Mouse (Mus musculus) heart, embryonic 15.5 days (tissue): Measurements from ENCODE around the gene Larp1. TPM values are rescaled to one million over a fixed set of nuclear protein-coding genes. Genes with fewer than 3 reads are reported as not detected.

ENCODE experiments used
- ATAC-seq: fragments of 200-750 bp; cut with Nextera tagmentation; replicated peaks from 2 replicates; pipeline ENCODE4 v1.8.0; 2017; ENCODE audit warnings: low read depth, moderate TSS enrichment; ENCODE audit not compliant: insufficient number of reproducible peaks, insufficient read depth, low FRiP score
- H3K27ac ChIP-seq: fragments of 300-500 bp; sonication (generic); 2 replicates; pipeline ENCODE4 v1.5.1; 2015; ENCODE audit warnings: mild to moderate bottlenecking, inconsistent platforms
- H3K27me3 ChIP-seq: fragments of 300-500 bp; sonication (generic); 2 replicates; pipeline ENCODE4 v1.6.1; 2015; ENCODE audit warnings: inconsistent platforms
- H3K36me3 ChIP-seq: fragments of 300-500 bp; sonication (generic); 2 replicates; pipeline ENCODE4 v1.6.1; 2015; ENCODE audit warnings: mild to moderate bottlenecking, inconsistent platforms
- H3K4me1 ChIP-seq: fragments of 300-500 bp; sonication (generic); replicated peaks from 2 replicates; pipeline ENCODE4 v1.6.1; 2015; ENCODE audit warnings: inconsistent platforms
- H3K4me2 ChIP-seq: fragments of 300-500 bp; sonication (generic); 2 replicates; pipeline ENCODE4 v1.6.1; 2015; ENCODE audit warnings: inconsistent platforms, mild to moderate bottlenecking, moderate library complexity
- H3K4me3 ChIP-seq: fragments of 300-500 bp; sonication (generic); 2 replicates; pipeline ENCODE4 v1.5.1; 2015; ENCODE audit warnings: mild to moderate bottlenecking, inconsistent platforms
- H3K9ac ChIP-seq: fragments of 300-500 bp; sonication (generic); 2 replicates; pipeline ENCODE4 v1.6.1; 2015; ENCODE audit warnings: mild to moderate bottlenecking, inconsistent platforms
- H3K9me3 ChIP-seq: fragments of 300-500 bp; sonication (generic); replicated peaks from 2 replicates; pipeline ENCODE4 v1.6.1; 2016; ENCODE audit warnings: inconsistent platforms
- WGBS: fragments of 180-500 bp; shearing (Covaris S2); methylation state at CpG from one replicate; pipeline ENCODE4 v1.1.7; 2015; ENCODE audit warnings: mixed read lengths; 5-methylcytosine and 5-hydroxymethylcytosine counted together
- polyA plus RNA-seq: library from polyadenylated mRNA; unstranded; fragments of >200 nt; fragmentation: Nextera tagmentation; extraction: Ambion mirVana; gene quantifications from 2 replicates; pipeline ENCODE4 v1.2.1, GENCODE M21; 2015

Gene Larp1
- polyA plus RNA-seq, 1 experiment from 2014 or later, result 11.3 TPM

DNA sequence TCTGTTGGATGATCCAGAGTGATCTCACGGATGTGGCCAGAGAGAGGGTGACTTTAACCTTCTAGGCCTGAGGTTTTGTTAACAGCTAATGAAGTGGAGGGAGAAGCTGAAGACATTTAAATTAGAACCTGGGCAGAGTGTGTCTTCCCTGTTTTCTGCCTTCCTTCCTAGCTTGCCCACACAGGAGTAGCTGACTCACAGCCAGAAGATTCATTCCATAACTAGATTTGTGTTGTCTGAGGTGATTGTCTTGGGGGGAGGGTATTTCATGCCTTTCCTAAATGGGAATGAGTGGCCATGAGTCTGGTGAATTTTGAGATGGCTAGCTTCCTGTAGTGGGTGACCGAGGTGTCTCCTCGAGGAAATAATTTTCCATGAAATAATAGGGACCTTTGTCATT is 7.5 kb downstream of the Larp1 start:
- no peak overlapping the region for H3K4me3 ChIP-seq
- no peak overlapping the region for H3K9ac ChIP-seq
- H3K27me3 ChIP-seq, result no peaks in the 10 kb centered on the region
- 43% methylated on average over 3 of the region's 3 CpGs for WGBS
- ATAC-seq, result no peak
- H3K27ac ChIP-seq, result peak overlapping the region; percentile 60; the same call in 1 of the 2 replicates
- H3K9me3 ChIP-seq, result no peaks in the 10 kb centered on the region
- H3K4me2 ChIP-seq, result no peak overlapping the region
- H3K36me3 ChIP-seq, result no peaks in the 10 kb centered on the region
- peaks cover 85% of the 10 kb centered on the region for H3K4me1 ChIP-seq

DNA sequence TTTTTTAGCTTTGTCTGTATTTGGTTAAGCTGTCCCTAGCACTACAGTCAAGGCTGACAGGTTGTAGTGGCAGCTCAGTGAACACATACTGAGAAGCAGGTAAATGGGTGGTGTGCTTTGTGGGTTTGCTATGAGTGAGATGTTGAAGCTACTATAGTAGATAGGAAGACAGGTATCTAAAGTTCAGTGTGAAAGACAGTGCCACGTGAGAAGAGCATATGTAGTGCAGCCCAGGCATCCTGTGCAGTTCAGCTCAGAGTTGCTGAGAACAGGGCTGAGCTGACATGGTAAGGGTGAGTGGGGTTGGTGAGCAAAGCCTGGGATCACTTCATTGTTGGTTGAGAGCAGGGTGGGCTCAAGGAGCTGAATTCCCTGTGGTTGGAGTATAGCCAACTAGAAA is 8.6 kb downstream of the Larp1 start:
- peak overlapping the region; percentile 60 for H3K27ac ChIP-seq
- no peaks in the 10 kb centered on the region for H3K27me3 ChIP-seq
- no peaks in the 10 kb centered on the region for H3K36me3 ChIP-seq
- H3K9me3 ChIP-seq, result no peaks in the 10 kb centered on the region
- no peak for ATAC-seq
- H3K4me1 ChIP-seq, result peaks cover 85% of the 10 kb centered on the region
- H3K9ac ChIP-seq, result no peak overlapping the region
- H3K4me2 ChIP-seq, result no peak overlapping the region
- H3K4me3 ChIP-seq, result no peak overlapping the region
- 40% methylated on average over 1 of the region's 1 CpGs for WGBS

DNA sequence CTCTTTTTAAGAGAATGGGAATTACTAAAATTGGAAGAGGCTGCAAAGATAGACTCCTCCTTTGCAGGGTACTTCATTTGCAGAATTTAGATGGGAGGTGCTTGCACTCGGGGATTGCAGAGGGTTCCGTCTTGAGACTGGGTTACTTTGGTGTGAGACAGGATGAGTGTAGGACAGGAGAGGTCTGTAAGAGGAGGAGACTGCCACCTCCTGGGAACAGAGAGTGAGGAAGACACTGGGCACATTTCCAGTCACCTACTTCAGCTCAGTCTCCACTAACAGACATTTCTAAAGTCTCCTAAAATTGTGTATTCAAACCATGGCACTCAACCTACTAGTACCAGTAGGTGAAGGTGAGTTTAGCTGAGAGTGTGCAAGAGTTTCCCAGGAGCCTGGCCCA is 9.4 kb downstream of the Larp1 start:
- Histone ChIP-seq H3K4me2 (no peak overlapping the region), H3K4me3 (no peak overlapping the region), H3K4me1 (peaks cover 78% of the 10 kb centered on the region), H3K27me3 (no peaks in the 10 kb centered on the region), H3K9ac (no peak overlapping the region), H3K9me3 (no peaks in the 10 kb centered on the region), H3K27ac (no peak overlapping the region), H3K36me3 (no peaks in the 10 kb centered on the region)
- ATAC-seq, result no peak
- 23% methylated on average over 2 of the region's 2 CpGs for WGBS

DNA sequence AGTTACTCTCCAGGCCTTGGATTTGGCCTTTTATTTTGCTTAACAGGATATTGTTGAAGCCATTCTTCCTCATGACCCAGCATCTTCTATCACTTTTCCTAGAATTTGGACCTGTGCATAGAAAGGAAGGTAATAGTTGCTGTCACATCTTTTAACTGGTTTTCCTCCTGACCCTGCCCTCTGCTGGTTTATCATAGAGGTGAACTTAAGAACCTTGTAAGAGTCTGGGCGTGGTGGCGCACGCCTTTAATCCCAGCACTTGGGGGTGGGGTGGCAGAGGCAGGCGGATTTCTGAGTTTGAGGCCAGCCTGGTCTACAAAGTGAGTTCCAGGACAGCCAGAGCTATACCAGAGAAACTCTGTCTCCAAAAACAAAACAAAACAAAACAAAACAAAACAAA is 9.8 kb downstream of the Larp1 start:
- H3K27me3 ChIP-seq, result no peaks in the 10 kb centered on the region
- H3K27ac ChIP-seq, result no peak overlapping the region
- no peak overlapping the region for H3K4me3 ChIP-seq
- 79% methylated on average over 4 of the region's 4 CpGs for WGBS
- H3K9ac ChIP-seq, result no peak overlapping the region
- no peaks in the 10 kb centered on the region for H3K36me3 ChIP-seq
- no peak overlapping the region for H3K4me2 ChIP-seq
- no peaks in the 10 kb centered on the region for H3K9me3 ChIP-seq
- no peak for ATAC-seq
- H3K4me1 ChIP-seq, result peaks cover 76% of the 10 kb centered on the region

DNA sequence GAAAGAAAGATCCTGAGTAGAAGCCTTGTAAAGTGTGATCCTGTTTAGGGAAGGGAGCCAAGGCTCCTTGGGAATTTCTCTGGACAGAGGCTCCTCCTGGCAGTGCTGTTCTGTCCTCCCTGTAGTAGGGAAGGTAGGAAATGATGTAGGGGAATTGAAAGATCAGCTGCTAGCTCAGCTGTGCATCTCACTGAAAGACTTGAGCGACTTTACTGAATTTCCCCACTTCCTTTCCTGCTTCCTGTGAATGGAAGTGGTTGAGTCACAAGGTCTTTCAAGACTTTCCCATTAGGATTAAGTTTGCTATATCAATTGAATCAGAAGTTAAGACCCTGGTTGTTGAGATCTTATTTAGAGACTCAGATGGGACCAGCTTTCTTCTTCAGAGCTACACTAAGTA is 12.2 kb downstream of the Larp1 start:
- Histone ChIP-seq H3K9ac (no peak overlapping the region), H3K4me2 (peak overlapping the region; percentile 36; the same call in 1 of the 2 replicates), H3K27me3 (no peaks in the 10 kb centered on the region), H3K9me3 (no peaks in the 10 kb centered on the region), H3K36me3 (no peaks in the 10 kb centered on the region), H3K27ac (peak overlapping the region; percentile 67), H3K4me1 (peaks cover 77% of the 10 kb centered on the region), H3K4me3 (no peak overlapping the region)
- no peak for ATAC-seq
- 27% methylated on average over 1 of the region's 1 CpGs for WGBS

DNA sequence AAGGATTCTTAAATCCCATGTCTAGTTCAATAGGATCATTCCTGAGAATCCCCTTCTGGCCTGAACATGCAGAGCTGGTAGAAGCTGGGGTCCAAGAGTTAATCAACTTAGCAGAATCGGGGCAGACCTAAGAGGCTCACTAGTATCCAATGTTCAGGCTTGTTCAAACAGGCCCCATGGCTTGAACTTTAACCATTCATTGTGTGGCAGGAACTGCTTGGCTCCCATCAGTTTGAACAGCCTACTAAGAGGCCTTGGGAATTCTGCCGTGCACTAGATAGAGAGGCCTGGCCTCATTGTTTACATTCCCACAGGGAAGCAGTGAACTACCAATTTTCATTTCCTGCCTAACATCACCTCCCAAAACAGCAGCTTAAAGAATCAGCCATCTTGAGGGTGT is 12.8 kb downstream of the Larp1 start:
- Histone ChIP-seq H3K27me3 (no peaks in the 10 kb centered on the region), H3K27ac (peak overlapping the region; percentile 67), H3K4me1 (peaks cover 76% of the 10 kb centered on the region), H3K9ac (no peak overlapping the region), H3K4me2 (no peak overlapping the region), H3K9me3 (no peaks in the 10 kb centered on the region), H3K4me3 (no peak overlapping the region), H3K36me3 (no peaks in the 10 kb centered on the region)
- WGBS, result 17% methylated on average over 2 of the region's 2 CpGs
- no peak for ATAC-seq

DNA sequence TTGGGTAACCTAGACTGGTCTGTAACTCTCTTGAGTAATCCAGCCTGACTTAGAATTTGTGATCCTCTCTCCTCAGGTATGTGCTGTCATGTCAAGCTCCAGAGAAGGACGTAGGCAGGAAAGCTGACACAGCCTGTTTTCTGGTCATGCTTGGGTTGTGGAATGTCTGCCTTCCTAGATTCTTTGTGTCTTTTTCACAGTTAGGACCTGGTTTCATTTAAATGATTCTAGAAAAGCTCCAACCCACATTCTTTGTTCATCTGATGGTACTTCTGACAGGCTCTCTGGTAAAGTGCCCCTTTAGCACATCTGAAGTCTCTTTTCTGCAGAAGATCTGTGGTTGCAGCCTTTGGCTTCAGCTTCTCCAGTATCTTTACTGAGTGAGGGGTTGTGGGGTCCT is 15.4 kb downstream of the Larp1 start:
- H3K9me3 ChIP-seq, result no peaks in the 10 kb centered on the region
- no peaks in the 10 kb centered on the region for H3K36me3 ChIP-seq
- 58% methylated on average over 1 of the region's 1 CpGs for WGBS
- peaks cover 62% of the 10 kb centered on the region for H3K4me1 ChIP-seq
- H3K4me2 ChIP-seq, result no peak overlapping the region
- ATAC-seq, result no peak
- H3K27me3 ChIP-seq, result no peaks in the 10 kb centered on the region
- H3K9ac ChIP-seq, result no peak overlapping the region
- no peak overlapping the region for H3K4me3 ChIP-seq
- H3K27ac ChIP-seq, result no peak overlapping the region; the same call in 1 of the 2 replicates

DNA sequence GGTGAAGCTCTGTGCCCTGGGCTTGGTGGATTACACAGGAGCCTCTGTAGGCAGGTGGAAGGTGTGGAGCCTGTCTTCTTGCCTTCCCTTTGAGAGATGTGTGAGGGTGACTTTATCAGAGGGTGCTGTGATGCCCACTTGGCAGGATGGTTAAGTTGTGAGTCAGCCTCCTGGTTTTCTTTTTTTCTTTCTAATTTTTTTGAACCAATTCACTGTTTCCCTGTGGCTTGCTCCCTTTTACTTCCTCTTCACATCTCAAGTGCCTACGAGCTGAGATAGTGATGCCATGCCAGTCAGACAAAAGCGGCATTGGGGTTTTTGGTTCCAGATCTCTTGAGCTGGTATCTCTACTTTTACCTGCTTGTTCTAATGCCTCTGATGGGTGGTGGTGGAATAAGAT is 15.8 kb downstream of the Larp1 start:
- WGBS, result 44% methylated on average over 2 of the region's 2 CpGs
- Histone ChIP-seq H3K4me1 (peaks cover 61% of the 10 kb centered on the region), H3K27ac (no peak overlapping the region; the same call in 1 of the 2 replicates)

DNA sequence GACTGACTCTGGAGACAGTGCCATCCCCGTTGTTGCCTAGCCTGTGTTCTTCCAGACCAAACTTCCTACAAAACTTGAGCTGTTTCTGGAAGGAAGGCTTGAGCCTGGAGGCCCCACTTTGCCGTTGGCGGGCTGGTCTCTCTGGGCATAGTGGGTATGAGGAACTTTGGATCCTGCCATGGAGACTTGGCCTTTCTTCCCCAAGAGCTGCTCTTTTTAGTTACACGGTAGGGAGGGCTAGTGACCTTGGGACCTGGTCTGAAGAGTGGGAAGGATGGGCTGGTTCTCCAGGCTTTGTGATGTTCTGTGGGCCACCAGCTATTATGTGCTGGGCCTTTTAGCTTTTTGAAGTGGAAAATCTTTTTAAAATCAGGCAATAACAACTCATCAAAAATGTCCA is 17.0 kb downstream of the Larp1 start:
- H3K4me3 ChIP-seq, result no peak overlapping the region
- peaks cover 58% of the 10 kb centered on the region for H3K4me1 ChIP-seq
- no peaks in the 10 kb centered on the region for H3K36me3 ChIP-seq
- no peak overlapping the region for H3K27ac ChIP-seq
- 72% methylated on average over 4 of the region's 4 CpGs for WGBS
- H3K4me2 ChIP-seq, result no peak overlapping the region
- H3K9me3 ChIP-seq, result no peaks in the 10 kb centered on the region
- H3K27me3 ChIP-seq, result no peaks in the 10 kb centered on the region
- no peak overlapping the region for H3K9ac ChIP-seq
- no peak for ATAC-seq

More for the DNA sequence above, 15.8 kb downstream of the Larp1 start:
- H3K9ac ChIP-seq, result no peak overlapping the region
- no peak overlapping the region for H3K4me2 ChIP-seq
- no peak for ATAC-seq
- H3K27me3 ChIP-seq, result no peaks in the 10 kb centered on the region
- no peaks in the 10 kb centered on the region for H3K36me3 ChIP-seq
- H3K4me3 ChIP-seq, result no peak overlapping the region
- H3K9me3 ChIP-seq, result no peaks in the 10 kb centered on the region

DNA sequence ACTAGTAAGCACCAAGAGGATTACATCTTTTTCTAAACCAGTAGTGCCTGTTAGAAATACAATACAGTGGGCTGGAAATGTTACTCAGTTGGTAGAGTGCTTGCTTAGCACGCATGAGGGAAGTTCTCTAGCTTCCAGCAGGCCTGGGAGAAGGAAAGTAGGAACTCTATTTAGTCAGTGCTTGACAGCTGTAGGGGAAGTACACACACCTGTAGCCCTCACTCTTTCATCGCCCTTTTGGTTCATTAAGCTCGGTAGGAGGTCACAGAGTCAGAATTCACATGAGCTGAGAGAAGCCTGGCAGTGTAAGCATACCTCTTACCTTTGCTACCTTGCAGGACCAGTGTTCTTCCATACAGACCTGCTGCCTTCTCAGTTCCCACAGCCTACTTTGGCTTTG is 17.5 kb downstream of the Larp1 start:
- no peak overlapping the region for H3K9ac ChIP-seq
- H3K27ac ChIP-seq, result no peak overlapping the region
- no peaks in the 10 kb centered on the region for H3K9me3 ChIP-seq
- 58% methylated on average over 3 of the region's 3 CpGs for WGBS
- no peak overlapping the region for H3K4me2 ChIP-seq
- no peaks in the 10 kb centered on the region for H3K36me3 ChIP-seq
- no peak for ATAC-seq
- peaks cover 58% of the 10 kb centered on the region for H3K4me1 ChIP-seq
- no peak overlapping the region for H3K4me3 ChIP-seq
- H3K27me3 ChIP-seq, result no peaks in the 10 kb centered on the region

DNA sequence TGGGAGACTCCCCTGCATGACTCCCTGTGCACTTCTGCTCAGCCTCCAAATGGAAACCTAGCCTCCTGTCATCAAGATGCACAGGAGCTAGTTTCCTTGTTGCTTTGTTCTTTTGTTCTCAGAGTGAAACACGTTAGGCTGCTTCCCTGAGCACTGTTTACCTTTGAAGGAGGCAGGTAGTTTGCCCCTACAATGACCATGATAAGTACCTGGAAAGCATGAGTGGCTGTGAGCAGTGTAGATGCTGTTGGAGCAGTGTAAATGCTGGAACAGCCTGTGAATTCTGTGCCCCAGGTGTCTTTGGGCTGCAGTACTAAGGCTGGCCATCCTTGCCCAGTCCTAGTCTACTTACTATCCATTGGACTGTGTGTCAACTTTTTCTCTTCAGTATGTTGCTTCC is 18.0 kb downstream of the Larp1 start:
- no peak for ATAC-seq
- no peak overlapping the region for H3K9ac ChIP-seq
- peaks cover 58% of the 10 kb centered on the region for H3K4me1 ChIP-seq
- no peaks in the 10 kb centered on the region for H3K36me3 ChIP-seq
- no peaks in the 10 kb centered on the region for H3K9me3 ChIP-seq
- no peaks in the 10 kb centered on the region for H3K27me3 ChIP-seq
- WGBS, result 78% methylated on average over 1 of the region's 1 CpGs
- H3K4me2 ChIP-seq, result no peak overlapping the region
- no peak overlapping the region for H3K4me3 ChIP-seq
- no peak overlapping the region for H3K27ac ChIP-seq

DNA sequence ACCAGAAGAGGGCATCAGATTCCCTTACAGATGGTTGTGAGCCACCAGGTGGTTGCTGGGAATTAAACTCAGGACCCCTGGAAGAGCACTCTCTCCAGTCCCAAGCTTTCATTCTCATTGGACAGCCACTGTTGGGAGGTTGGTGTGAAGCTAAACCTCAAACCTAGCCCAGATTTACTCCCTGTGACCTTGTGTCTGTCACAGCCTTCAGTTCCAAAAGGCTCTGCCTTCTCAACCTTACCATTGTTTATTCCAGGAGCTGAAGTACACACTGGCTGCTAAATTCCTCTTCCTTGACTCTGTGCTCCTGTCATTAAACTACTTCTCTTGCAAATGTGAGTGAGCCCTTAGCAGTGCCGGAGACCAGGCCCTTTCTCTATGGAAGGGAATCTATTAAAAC is 20.1 kb downstream of the Larp1 start:
- H3K9ac ChIP-seq, result no peak overlapping the region
- 89% methylated on average over 1 of the region's 1 CpGs for WGBS
- no peaks in the 10 kb centered on the region for H3K9me3 ChIP-seq
- H3K27ac ChIP-seq, result no peak overlapping the region
- peaks cover 69% of the 10 kb centered on the region for H3K4me1 ChIP-seq
- ATAC-seq, result no peak
- H3K27me3 ChIP-seq, result no peaks in the 10 kb centered on the region
- H3K4me2 ChIP-seq, result no peak overlapping the region
- H3K36me3 ChIP-seq, result no peaks in the 10 kb centered on the region
- H3K4me3 ChIP-seq, result no peak overlapping the region
